Mouse (Mus musculus) MEL (cell line): ENCODE measurements at regions not wholly inside any gene's neighbourhood (a gene's known extent, or its start where the extent isn't known, plus 50 kb on each side); places are given as distances from the start of the nearest gene placed in this dataset.

ENCODE experiments used
- CTCF ChIP-seq, 3 experiments: IDR thresholded peaks in 2 of 3; conservative IDR thresholded peaks in 1 of 3; 2 replicates each; pipeline ENCODE4 v1.5.1; 2011 to 2012; ENCODE audit warnings: low read length in 3 of 3, low read depth in 2 of 3, mild to moderate bottlenecking in 2 of 3, improper control_type of control experiment in 1 of 3, inconsistent platforms in 1 of 3, mixed read lengths in 1 of 3, moderate library complexity in 1 of 3; ENCODE audit not compliant: control insufficient read depth in 1 of 3, insufficient read depth in 1 of 3, poor library complexity in 1 of 3, severe bottlenecking in 1 of 3
- ETS1 ChIP-seq: IDR thresholded peaks from 2 replicates; pipeline ENCODE4 v1.6.1; 2012; ENCODE audit warnings: low read depth, mild to moderate bottlenecking, inconsistent platforms, low read length, improper control_type of control experiment, moderate library complexity
- HCFC1 ChIP-seq: IDR thresholded peaks from 2 replicates; pipeline ENCODE4 v1.6.1; 2012; ENCODE audit warnings: low read depth, mild to moderate bottlenecking, inconsistent platforms, low read length, improper control_type of control experiment, moderate library complexity
- POLR2A ChIP-seq, 2 experiments: IDR thresholded peaks; 2 replicates each; pipeline ENCODE4 v1.6.1; 2011 to 2012; ENCODE audit warnings: low read length in 2 of 2, mild to moderate bottlenecking in 2 of 2, control low read depth in 1 of 2, improper control_type of control experiment in 1 of 2, low read depth in 1 of 2, moderate library complexity in 1 of 2; ENCODE audit not compliant: control insufficient read depth in 1 of 2, insufficient read depth in 1 of 2, poor library complexity in 1 of 2
- SMC3 ChIP-seq: IDR thresholded peaks from 2 replicates; pipeline ENCODE4 v1.6.1; 2011; ENCODE audit warnings: low read depth, low read length, improper control_type of control experiment
- USF1 ChIP-seq: IDR thresholded peaks from 2 replicates; pipeline ENCODE4 v1.6.1; 2014; ENCODE audit warnings: low read depth, mild to moderate bottlenecking, inconsistent platforms, low read length, improper control_type of control experiment, moderate library complexity

GRCm38 (mm10) chr9:32998323-32998722 is 362.3 kb downstream of the Ets1 start:
- no peak for TF ChIP-seq POLR2A (IDR thresholded peaks at IDR 0.05; ENCODE audit: control insufficient read depth in 1 of 2, insufficient read depth in 1 of 2, low read depth in 1 of 2, low read length in 2 of 2, poor library complexity in 1 of 2)
- no peak for TF ChIP-seq USF1
- no peak for TF ChIP-seq CTCF (IDR thresholded peaks at IDR 0.05 in 2 of 3, conservative IDR thresholded peaks at IDR 0.05 in 1 of 3; ENCODE audit: control insufficient read depth in 1 of 3, insufficient read depth in 1 of 3, low read depth in 2 of 3, low read length in 3 of 3, poor library complexity in 1 of 3, severe bottlenecking in 1 of 3)
- TF ChIP-seq SMC3: no peak
- no peak for TF ChIP-seq ETS1
- no peak for TF ChIP-seq HCFC1
